Mouse (Mus musculus): ENCODE results near the gene Bach2. TPM values are rescaled to one million over a fixed set of nuclear protein-coding genes. Genes with fewer than 3 reads are reported as not detected.

The Bach2 gene
- total RNA-seq, 2 experiments from 2014 or later = 2.1 to 3.9 TPM

- DNase-seq = no peak
- intact Hi-C loops (cut with DNase I) = no loop called here
Observed at GRCm38 (mm10) chr4:32220961-32221360, 17.6 kb upstream of the Bach2 start.

GRCm38 (mm10) chr4:32223563-32223962 is 15.0 kb upstream of the Bach2 start:
- intact Hi-C loops (cut with DNase I) = no loop called here
- DNase-seq = no peak

- DNase-seq = no peak
- intact Hi-C loops (cut with DNase I) = no loop called here
Observed at GRCm38 (mm10) chr4:32225191-32225590, 13.4 kb upstream of the Bach2 start.

GRCm38 (mm10) chr4:32227970-32228557 is 10.5 kb upstream of the Bach2 start:
- intact Hi-C loops (cut with DNase I) = no loop called here
- DNase-seq = no peak

GRCm38 (mm10) chr4:32229266-32229665 is 9.3 kb upstream of the Bach2 start:
- intact Hi-C loops (cut with DNase I) = no loop called here

GRCm38 (mm10) chr4:32231258-32232055 is 7.1 kb upstream of the Bach2 start:
- intact Hi-C loops (cut with DNase I) = no loop called here
- DNase-seq = no peak

More at GRCm38 (mm10) chr4:32229266-32229665, 9.3 kb upstream of the Bach2 start:
- DNase-seq = no peak

- intact Hi-C loops (cut with DNase I) = loop anchor here (5.0 kb wide), 2 partner anchors 84 to 179 kb away; no protein-coding TSS in a partner anchor
- DNase-seq = no peak
Observed at GRCm38 (mm10) chr4:32235920-32236705, 2.5 kb upstream of the Bach2 start.

GRCm38 (mm10) chr4:32238921-32239748 is 531 bp downstream of the Bach2 start:
- DNase-seq = peak; percentile 65 to 69
- intact Hi-C loops (cut with DNase I) = loop anchor here (2.0 to 5.0 kb wide), 3 partner anchors 87 to 298 kb away; no protein-coding TSS in a partner anchor

- DNase-seq = peak in 1 of 2 experiments; percentile 49
- intact Hi-C loops (cut with DNase I) = loop anchor here (2.0 to 5.0 kb wide), 3 partner anchors 87 to 297 kb away; no protein-coding TSS in a partner anchor
Observed at GRCm38 (mm10) chr4:32239749-32240131, 1.1 kb downstream of the Bach2 start.

GRCm38 (mm10) chr4:32240457-32241030 is 1.9 kb downstream of the Bach2 start:
- intact Hi-C loops (cut with DNase I) = no loop called here
- no peak for DNase-seq

- no peak for DNase-seq
- intact Hi-C loops (cut with DNase I) = no loop called here
Observed at GRCm38 (mm10) chr4:32241351-32241980, 2.9 kb downstream of the Bach2 start.

- intact Hi-C loops (cut with DNase I) = no loop called here
- DNase-seq = no peak
Observed at GRCm38 (mm10) chr4:32242122-32242615, 3.6 kb downstream of the Bach2 start.

- DNase-seq = no peak
- intact Hi-C loops (cut with DNase I) = no loop called here
Observed at GRCm38 (mm10) chr4:32243458-32243857, 4.9 kb downstream of the Bach2 start.

GRCm38 (mm10) chr4:32244092-32244745 is 5.6 kb downstream of the Bach2 start:
- intact Hi-C loops (cut with DNase I) = no loop called here
- DNase-seq = no peak

GRCm38 (mm10) chr4:32245586-32245985 is 7.0 kb downstream of the Bach2 start:
- intact Hi-C loops (cut with DNase I) = no loop called here

GRCm38 (mm10) chr4:32246020-32246419 is 7.4 kb downstream of the Bach2 start:
- DNase-seq = no peak
- intact Hi-C loops (cut with DNase I) = no loop called here

More at GRCm38 (mm10) chr4:32245586-32245985, 7.0 kb downstream of the Bach2 start:
- DNase-seq = no peak

GRCm38 (mm10) chr4:32246801-32247200 is 8.2 kb downstream of the Bach2 start:
- intact Hi-C loops (cut with DNase I) = no loop called here
- DNase-seq = no peak

- intact Hi-C loops (cut with DNase I) = no loop called here
- DNase-seq = no peak
Observed at GRCm38 (mm10) chr4:32247463-32248113, 9.0 kb downstream of the Bach2 start.
